Mouse (Mus musculus) hindbrain, embryonic 16.5 days (tissue): Measurements from ENCODE around the gene Schip1. TPM values are rescaled to one million over a fixed set of nuclear protein-coding genes. Genes with fewer than 3 reads are reported as not detected.
A peak's percentile ranks its signal among the peaks of the same experiment; 100 is the strongest.

Source experiments
- ATAC-seq: fragments of 200-750 bp; cut with Nextera tagmentation; 2 replicates; pipeline ENCODE4 v1.8.0; 2017; ENCODE audit warnings: moderate TSS enrichment, moderate library complexity
- H3K27ac ChIP-seq: fragments of 300-500 bp; sonication (generic); 2 replicates; pipeline ENCODE4 v1.5.1; 2014; ENCODE audit warnings: low read depth, mild to moderate bottlenecking, control low read depth, low read length, moderate library complexity
- H3K27me3 ChIP-seq: fragments of 300-500 bp; sonication (generic); replicated peaks from 2 replicates; pipeline ENCODE4 v1.6.1; 2014; ENCODE audit warnings: low read length; ENCODE audit not compliant: control insufficient read depth, insufficient read depth
- H3K36me3 ChIP-seq: fragments of 300-500 bp; sonication (generic); 2 replicates; pipeline ENCODE4 v1.6.1; 2014; ENCODE audit warnings: mild to moderate bottlenecking, low read length, moderate library complexity, mixed read lengths; ENCODE audit not compliant: control insufficient read depth, insufficient read depth
- H3K4me1 ChIP-seq: fragments of 300-500 bp; sonication (generic); 2 replicates; pipeline ENCODE4 v1.6.1; 2014; ENCODE audit warnings: low read depth, low read length; ENCODE audit not compliant: control insufficient read depth, insufficient read depth
- H3K4me2 ChIP-seq: fragments of 300-500 bp; sonication (generic); 2 replicates; pipeline ENCODE4 v1.6.1; 2014; ENCODE audit warnings: mild to moderate bottlenecking, low read length, control low read depth, moderate library complexity
- H3K4me3 ChIP-seq: fragments of 300-500 bp; sonication (generic); 2 replicates; pipeline ENCODE4 v1.5.1; 2014; ENCODE audit warnings: mild to moderate bottlenecking, low read length, control low read depth, moderate library complexity
- H3K9ac ChIP-seq: fragments of 300-500 bp; sonication (generic); 2 replicates; pipeline ENCODE4 v1.6.1; 2014; ENCODE audit warnings: low read depth, mild to moderate bottlenecking, control low read depth, low read length, moderate library complexity
- H3K9me3 ChIP-seq: fragments of 300-500 bp; sonication (generic); 2 replicates; pipeline ENCODE4 v1.6.1; 2014; ENCODE audit warnings: mild to moderate bottlenecking, low read length, moderate library complexity; ENCODE audit not compliant: control insufficient read depth
- WGBS: fragments of 180-500 bp; shearing (Covaris S2); extraction: QIAGEN DNeasy Blood & Tissue Kit; methylation state at CpG from one replicate; pipeline ENCODE4 v1.1.7; 2014; 5-methylcytosine and 5-hydroxymethylcytosine counted together
- polyA plus RNA-seq: library from polyadenylated mRNA; unstranded; fragments of >200 nt; fragmentation: Nextera tagmentation; extraction: Ambion mirVana; gene quantifications from 2 replicates; pipeline ENCODE4 v1.2.1, GENCODE M21; 2015

The Schip1 gene
- polyA plus RNA-seq, 1 experiment from 2014 or later, result 157 TPM

GRCm38 (mm10) chr3:68650251-68650650 is 585.6 kb downstream of the Schip1 start:
- H3K4me3 ChIP-seq, result no peak overlapping the region
- no peaks in the 10 kb centered on the region for H3K27me3 ChIP-seq
- H3K4me2 ChIP-seq, result no peak overlapping the region
- H3K36me3 ChIP-seq, result no peaks in the 10 kb centered on the region
- H3K27ac ChIP-seq, result no peak overlapping the region
- H3K9me3 ChIP-seq, result no peaks in the 10 kb centered on the region
- no peak overlapping the region for H3K9ac ChIP-seq
- H3K4me1 ChIP-seq, result no peaks in the 10 kb centered on the region
- no peak for ATAC-seq
- WGBS, result 92% methylated on average over 3 of the region's 3 CpGs

- Histone ChIP-seq H3K4me2 (no peak overlapping the region), H3K9ac (no peak overlapping the region), H3K4me3 (no peak overlapping the region), H3K9me3 (no peaks in the 10 kb centered on the region), H3K4me1 (no peaks in the 10 kb centered on the region), H3K27ac (no peak overlapping the region), H3K27me3 (no peaks in the 10 kb centered on the region), H3K36me3 (no peaks in the 10 kb centered on the region)
- 87% methylated on average over 4 of the region's 4 CpGs for WGBS
- ATAC-seq, result no peak
Measured at GRCm38 (mm10) chr3:68656607-68657352, 592.2 kb downstream of the Schip1 start.

- H3K36me3 ChIP-seq, result no peaks in the 10 kb centered on the region
- H3K27ac ChIP-seq, result no peak overlapping the region
- no peak overlapping the region for H3K4me3 ChIP-seq
- ATAC-seq, result no peak
- H3K9me3 ChIP-seq, result no peaks in the 10 kb centered on the region
- H3K4me1 ChIP-seq, result no peaks in the 10 kb centered on the region
- no peaks in the 10 kb centered on the region for H3K27me3 ChIP-seq
- H3K9ac ChIP-seq, result no peak overlapping the region
- 46% methylated on average over 9 of the region's 9 CpGs for WGBS
- H3K4me2 ChIP-seq, result no peak overlapping the region
Measured at GRCm38 (mm10) chr3:68657589-68658245, 593.1 kb downstream of the Schip1 start.

- Histone ChIP-seq H3K36me3 (no peaks in the 10 kb centered on the region), H3K4me2 (no peak overlapping the region), H3K4me3 (no peak overlapping the region), H3K4me1 (no peaks in the 10 kb centered on the region), H3K27ac (no peak overlapping the region), H3K9ac (no peak overlapping the region), H3K27me3 (no peaks in the 10 kb centered on the region), H3K9me3 (no peaks in the 10 kb centered on the region)
- 98% methylated on average over 6 of the region's 6 CpGs for WGBS
- ATAC-seq, result 0 out of 2 replicates have a peak, but pooled peaks have one; percentile 17
Measured at GRCm38 (mm10) chr3:68659996-68660395, 595.4 kb downstream of the Schip1 start.

- no peak overlapping the region for H3K9ac ChIP-seq
- no peaks in the 10 kb centered on the region for H3K36me3 ChIP-seq
- WGBS, result 56% methylated on average over 4 of the region's 4 CpGs
- no peaks in the 10 kb centered on the region for H3K9me3 ChIP-seq
- H3K4me1 ChIP-seq, result no peaks in the 10 kb centered on the region
- H3K4me3 ChIP-seq, result no peak overlapping the region
- no peaks in the 10 kb centered on the region for H3K27me3 ChIP-seq
- no peak overlapping the region for H3K27ac ChIP-seq
- ATAC-seq, result peak; percentile 68; the same call in 1 of the 2 replicates
- H3K4me2 ChIP-seq, result no peak overlapping the region
Measured at GRCm38 (mm10) chr3:68660538-68660937, 595.9 kb downstream of the Schip1 start.

GRCm38 (mm10) chr3:68662386-68662785 is 597.8 kb downstream of the Schip1 start:
- H3K4me2 ChIP-seq, result no peak overlapping the region
- H3K27me3 ChIP-seq, result no peaks in the 10 kb centered on the region
- H3K36me3 ChIP-seq, result no peaks in the 10 kb centered on the region
- no peak overlapping the region for H3K4me3 ChIP-seq
- no peak for ATAC-seq
- H3K9ac ChIP-seq, result no peak overlapping the region
- no peaks in the 10 kb centered on the region for H3K4me1 ChIP-seq
- 84% methylated on average over 5 of the region's 5 CpGs for WGBS
- no peaks in the 10 kb centered on the region for H3K9me3 ChIP-seq
- no peak overlapping the region for H3K27ac ChIP-seq

GRCm38 (mm10) chr3:68664337-68664736 is 599.7 kb downstream of the Schip1 start:
- no peak overlapping the region for H3K9ac ChIP-seq
- ATAC-seq, result no peak
- H3K27me3 ChIP-seq, result no peaks in the 10 kb centered on the region
- H3K4me3 ChIP-seq, result no peak overlapping the region
- no peaks in the 10 kb centered on the region for H3K36me3 ChIP-seq
- WGBS, result 48% methylated on average over 6 of the region's 6 CpGs
- H3K27ac ChIP-seq, result no peak overlapping the region
- H3K4me1 ChIP-seq, result no peaks in the 10 kb centered on the region
- no peak overlapping the region for H3K4me2 ChIP-seq
- H3K9me3 ChIP-seq, result no peaks in the 10 kb centered on the region

- Histone ChIP-seq H3K4me3 (no peak overlapping the region), H3K36me3 (no peaks in the 10 kb centered on the region), H3K27me3 (no peaks in the 10 kb centered on the region), H3K4me1 (no peaks in the 10 kb centered on the region), H3K9me3 (no peaks in the 10 kb centered on the region), H3K9ac (no peak overlapping the region), H3K27ac (no peak overlapping the region), H3K4me2 (no peak overlapping the region)
- ATAC-seq, result no peak
- 93% methylated on average over 7 of the region's 7 CpGs for WGBS
Measured at GRCm38 (mm10) chr3:68666377-68666776, 601.8 kb downstream of the Schip1 start.

GRCm38 (mm10) chr3:68667852-68668251 is 603.2 kb downstream of the Schip1 start:
- Histone ChIP-seq H3K9ac (no peak overlapping the region), H3K4me3 (no peak overlapping the region), H3K27me3 (no peaks in the 10 kb centered on the region), H3K27ac (no peak overlapping the region), H3K4me1 (no peaks in the 10 kb centered on the region), H3K9me3 (no peaks in the 10 kb centered on the region), H3K36me3 (no peaks in the 10 kb centered on the region), H3K4me2 (no peak overlapping the region)
- ATAC-seq, result no peak; the same call in 1 of the 2 replicates
- WGBS, result 88% methylated on average over 1 of the region's 1 CpGs
